Mouse (Mus musculus) cerebellum, adult (tissue): ENCODE measurements around the gene Polr3h.

Experiments used
- ATAC-seq: cut with Nextera tagmentation; 2 replicates; pipeline ENCODE4 v1.9.2; 2017; ENCODE audit warnings: mild to moderate bottlenecking, moderate library complexity, mixed read lengths; ENCODE audit not compliant: insufficient number of reproducible peaks, low FRiP score, low TSS enrichment

Polr3h gene

DNA sequence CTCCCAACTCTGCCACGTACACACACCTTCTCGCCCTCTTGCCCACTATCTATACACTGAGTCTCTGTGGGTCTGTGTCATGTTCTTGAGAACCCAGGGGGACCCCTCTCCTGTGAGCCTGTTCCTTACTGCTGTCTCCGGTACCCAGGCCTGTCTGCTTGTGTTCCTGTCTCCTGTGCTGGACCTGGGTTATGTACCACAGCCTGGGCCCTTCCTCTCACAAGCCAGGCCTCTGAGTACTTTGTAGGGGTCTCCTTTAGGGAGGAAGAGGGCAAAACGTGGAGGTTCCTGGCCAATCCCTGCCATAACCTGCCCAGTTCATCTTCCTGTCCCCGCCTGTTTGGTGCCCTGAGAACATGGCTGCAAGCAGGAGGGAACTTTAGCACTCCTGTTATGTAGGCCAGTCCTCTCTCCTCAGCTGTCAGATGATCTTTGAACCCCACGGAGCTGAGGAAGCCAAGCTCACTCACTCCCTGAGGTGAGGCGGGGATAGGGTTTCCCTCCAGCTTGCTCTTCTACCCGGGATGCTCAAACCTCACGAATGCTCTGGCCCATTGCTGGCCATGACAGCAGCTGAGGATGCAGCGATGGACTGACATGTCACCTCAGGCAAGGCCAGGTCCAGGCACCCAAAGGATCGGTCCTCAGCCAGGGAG lies 23.6 kb upstream of the Polr3h start:
- ATAC-seq, result no peak

DNA sequence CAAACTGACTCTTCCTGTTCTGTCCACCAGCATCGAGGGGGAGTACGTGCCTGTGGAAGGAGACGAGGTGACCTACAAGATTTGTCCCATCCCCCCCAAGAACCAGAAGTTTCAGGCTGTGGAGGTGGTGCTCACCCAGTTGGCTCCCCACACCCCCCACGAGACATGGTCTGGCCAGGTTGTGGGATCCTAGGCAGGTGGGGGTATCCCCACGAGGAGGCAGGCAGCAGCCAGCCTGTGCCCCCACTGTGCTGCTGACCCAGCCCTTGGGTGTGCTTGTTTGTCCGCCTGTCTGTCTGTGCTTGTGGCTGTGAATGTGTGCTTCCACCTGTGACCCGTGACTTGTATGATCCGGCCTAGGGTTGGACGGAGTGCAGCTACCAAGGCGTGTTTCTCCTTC lies 23.0 kb upstream of the Polr3h start:
- ATAC-seq, result no peak

DNA sequence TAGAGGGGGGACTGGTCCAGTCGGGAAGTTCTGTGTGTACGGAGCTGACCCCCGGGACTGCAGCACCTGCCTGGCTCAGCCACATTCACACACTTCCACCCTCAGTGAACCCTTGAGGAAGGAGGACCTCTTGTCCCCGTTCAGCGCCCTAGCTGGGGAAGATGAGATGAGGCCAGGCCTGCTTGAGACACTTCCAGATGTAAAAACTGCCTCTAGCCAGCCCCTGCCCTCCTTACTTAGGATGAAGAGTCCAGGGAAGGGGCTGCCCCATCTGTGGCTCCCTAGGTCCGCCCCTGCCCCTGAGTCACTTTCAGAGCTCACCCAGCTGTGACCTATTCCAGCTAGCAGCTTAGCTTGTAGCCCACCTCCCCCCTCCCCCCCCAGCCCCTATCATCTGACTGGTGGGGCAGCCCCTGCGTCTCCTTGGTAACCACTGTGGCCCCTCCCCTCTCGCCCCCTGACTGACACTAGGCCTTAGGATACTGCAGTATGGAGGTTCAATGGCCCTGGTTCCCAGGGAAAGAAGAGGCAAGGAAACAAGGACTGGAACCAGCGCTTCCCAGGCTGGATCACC lies 17.2 kb upstream of the Polr3h start:
- ATAC-seq, result no peak

DNA sequence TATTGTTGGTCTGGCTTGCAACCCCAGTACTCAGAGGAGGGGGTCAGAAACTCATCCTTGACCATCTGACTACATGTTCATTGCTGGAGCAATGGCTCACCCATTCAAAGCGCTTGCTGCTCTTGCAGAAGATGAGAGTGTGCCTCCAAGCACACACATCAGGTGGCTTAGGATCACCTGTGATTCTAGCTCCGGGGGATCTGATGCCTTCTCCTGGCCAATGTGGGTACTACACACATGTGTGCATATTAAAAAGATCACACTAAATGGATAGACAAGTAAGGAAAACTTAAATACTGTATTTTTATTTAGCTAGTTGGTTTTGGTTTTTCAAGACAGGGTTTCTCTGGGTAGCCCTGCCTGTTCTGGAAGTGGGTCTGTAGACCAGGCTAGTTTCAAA lies 15.0 kb upstream of the Polr3h start:
- ATAC-seq, result no peak

DNA sequence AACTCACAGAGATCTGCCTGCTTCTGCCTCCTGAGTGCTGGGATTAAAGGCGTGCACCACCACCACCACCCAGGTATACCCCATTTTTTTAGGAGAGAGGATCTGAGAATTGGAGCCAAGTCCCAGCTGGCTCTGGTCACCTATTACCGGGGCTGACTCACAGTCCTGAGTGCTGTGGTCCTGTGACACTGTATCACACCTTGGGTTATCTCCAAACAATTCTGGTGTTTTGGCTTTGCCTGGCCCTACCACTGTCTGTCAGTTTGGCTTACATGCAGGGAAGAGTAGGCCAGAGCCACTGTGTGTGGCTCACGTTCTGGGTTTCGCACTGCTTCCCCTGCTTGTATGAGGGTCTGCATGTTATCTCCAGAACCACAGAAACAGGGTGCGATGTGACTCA lies 14.2 kb upstream of the Polr3h start:
- no peak for ATAC-seq

DNA sequence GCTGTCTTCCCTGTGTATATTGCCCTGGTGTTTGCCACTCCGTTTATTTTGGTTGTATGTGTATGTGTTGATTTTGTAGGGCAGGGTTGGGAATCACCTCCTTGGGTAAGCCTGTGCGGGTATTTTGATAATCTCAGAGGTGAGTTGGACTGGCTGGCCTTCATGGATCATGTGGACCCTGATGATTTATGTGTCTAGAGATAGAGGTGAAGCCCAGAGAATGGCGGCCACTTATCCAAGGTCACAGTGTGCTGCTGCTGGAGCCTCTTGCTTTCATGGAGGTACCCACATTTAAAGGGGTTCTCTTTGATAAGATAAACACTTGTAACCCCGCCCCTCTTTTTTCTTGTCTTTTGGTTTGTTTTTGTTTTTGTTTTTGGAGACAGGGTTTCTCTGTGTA lies 13.7 kb upstream of the Polr3h start:
- no peak for ATAC-seq

DNA sequence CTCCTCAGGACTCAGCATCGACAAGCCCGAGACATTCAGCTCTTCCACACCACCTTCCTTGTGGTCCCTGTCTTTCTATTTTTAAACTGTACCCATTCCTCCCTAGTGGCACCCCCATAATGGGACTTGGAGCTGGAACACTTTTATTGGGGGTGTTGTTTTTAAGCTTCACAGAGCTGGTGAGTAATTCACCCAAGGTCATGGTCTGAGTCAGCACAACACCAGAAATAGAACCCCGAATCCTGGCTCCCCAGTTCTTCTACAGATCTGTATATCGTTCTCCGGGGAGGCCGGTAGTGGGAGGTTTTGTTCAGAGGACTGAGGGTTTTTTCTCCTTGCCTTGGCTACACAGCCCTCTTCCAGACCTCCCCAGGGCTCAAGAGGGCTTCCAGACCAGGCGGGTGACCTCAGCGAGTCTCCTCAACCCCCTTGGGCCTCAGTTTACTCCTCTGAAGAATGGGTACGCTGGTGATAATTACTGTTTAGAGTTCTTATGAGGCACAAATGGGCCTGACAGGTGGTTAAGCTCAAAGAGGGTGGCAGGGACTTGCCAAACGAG lies 13.2 kb upstream of the Polr3h start:
- no peak for ATAC-seq

DNA sequence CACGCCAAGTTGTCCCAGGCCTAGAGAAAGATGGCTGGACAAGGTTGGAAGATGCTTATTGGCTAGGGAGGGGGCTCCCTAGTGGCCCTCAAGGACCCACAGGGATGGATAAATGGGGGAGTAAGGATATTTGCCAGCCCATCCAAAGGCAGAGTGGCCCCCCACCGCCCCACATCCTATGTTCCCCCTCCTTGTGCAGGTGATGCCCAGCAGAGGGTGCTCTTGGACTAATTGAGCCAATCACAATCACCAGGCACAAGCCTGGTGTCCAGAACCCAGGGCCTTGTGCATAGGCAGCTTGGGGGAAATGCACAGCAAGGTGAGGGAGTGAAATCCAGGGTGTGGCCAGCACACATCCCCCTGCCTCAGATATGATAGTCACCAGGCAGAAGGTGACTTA lies 12.2 kb upstream of the Polr3h start:
- no peak; the same call in 1 of the 2 replicates for ATAC-seq

DNA sequence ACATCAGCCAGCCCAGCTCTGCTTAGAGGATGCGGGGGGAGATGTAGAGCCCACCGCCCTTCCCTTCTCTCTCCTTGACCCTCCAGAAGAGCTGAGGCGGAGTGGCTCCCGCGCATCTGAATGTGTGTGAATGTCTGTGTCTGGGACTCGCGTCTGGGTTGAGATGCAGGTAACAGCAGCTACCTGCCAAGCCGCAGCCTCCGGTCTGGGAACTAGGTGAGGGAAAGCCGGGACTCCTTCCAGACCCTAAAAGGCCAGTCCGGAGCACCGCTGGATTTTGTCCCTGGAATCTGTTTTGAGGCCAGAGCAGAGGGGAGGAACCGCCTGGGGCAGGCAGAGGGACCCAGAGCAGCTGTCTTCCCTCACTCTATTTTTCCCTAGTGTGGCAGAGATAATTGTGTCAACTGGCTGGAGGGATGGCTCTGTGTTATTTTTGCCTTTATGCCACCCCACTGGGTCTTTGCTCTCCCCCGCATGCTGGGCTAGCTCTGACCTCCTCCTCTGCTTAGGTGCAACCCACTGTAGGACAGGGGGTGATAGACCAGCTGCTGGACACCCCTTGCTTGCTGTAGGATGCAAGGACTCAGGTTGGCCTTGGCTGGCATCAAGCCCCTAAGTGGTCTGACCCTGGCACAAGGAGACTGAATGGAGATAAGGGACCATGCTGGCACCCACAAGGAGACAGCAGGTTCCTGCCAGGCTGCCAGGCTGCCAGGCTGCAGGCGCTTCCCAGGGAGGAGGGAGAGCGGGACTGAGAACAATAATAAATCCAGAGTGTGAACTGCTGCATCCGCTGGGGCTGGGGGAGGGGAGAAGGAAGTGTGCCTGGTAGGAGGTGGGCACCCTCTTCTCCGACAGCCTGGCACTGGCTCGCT lies 11.3 kb upstream of the Polr3h start:
- peak; percentile 28; the same call in 1 of the 2 replicates for ATAC-seq

DNA sequence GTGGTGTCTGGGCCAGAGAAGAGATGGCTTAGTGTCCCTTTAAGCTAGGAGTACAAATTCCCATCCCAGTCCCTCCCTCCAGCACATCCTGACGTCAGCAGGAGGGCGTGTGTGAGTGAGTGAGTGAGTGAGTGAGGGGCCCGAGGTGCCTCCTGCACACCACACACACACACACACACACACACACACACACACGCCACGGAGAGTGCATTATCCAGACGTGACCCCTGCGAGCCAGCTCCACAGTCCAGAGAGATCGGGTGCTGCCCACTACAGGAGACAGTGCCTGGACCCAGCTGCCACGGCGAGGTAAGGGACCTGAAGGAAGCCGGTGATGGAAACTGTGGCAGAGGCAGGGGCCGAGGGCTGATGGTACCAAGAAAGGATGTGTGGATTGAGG lies 10.6 kb upstream of the Polr3h start, which contains the start of gene Csdc2:
Gene Csdc2 (plus strand): TSS at position 81 of the 400 bp plus-strand sequence.
- peak; percentile 65 for ATAC-seq

DNA sequence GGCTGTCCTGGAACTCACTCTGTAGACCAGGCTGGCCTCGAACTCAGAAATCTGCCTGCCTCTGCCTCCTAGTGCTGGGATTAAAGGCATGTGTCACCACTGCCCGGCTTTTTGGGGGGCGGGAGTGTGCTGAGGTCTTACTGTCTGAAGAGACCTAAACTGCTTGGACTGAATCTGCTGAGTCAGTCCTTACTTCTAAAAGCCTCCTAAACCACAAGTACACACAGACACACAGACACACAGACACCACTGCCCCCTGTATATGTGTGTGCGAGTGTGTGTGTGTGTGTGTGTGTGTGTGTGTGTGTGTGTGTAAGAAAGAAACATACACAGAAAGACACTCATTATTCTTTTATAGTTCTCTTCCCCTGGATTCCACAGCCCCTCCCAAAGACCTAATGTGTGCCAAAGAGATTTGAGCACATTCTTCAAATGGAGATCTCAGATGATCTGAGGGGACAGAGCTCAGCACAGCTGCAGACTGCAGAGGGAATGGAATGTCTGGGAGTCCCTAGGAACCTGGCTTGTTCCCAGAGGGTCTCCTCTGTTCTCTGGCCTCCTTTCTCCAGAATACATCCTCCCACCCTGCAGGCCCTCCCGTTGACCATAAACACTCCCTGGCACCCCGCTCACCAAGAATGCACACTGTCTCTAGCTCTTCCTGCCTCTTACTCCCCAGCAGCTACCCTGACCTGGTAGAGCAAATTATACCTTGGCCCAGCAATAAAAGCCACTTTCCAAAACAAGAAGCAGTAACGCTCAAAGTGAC lies 10.0 kb upstream of the Polr3h start:
- ATAC-seq, result no peak

DNA sequence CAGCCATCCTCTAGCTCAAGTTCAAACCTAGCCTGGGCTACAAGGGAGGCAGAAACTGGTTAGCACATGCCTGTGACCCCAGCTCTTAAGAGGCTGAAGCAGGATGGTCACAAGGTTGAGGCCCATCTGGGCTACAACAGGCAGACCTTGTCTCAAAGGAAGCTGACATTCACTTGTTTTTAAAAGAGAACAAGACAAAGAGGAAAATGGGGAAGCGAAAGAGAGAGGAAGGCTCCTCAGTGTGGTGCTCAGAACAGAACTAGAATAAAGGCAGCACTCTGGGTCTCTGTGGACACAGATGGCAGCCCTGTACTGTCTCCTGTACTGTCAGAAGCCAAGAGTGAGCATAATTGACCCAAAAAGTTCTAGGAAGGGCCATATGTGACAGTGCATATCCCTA lies 7.9 kb upstream of the Polr3h start:
- no peak for ATAC-seq

DNA sequence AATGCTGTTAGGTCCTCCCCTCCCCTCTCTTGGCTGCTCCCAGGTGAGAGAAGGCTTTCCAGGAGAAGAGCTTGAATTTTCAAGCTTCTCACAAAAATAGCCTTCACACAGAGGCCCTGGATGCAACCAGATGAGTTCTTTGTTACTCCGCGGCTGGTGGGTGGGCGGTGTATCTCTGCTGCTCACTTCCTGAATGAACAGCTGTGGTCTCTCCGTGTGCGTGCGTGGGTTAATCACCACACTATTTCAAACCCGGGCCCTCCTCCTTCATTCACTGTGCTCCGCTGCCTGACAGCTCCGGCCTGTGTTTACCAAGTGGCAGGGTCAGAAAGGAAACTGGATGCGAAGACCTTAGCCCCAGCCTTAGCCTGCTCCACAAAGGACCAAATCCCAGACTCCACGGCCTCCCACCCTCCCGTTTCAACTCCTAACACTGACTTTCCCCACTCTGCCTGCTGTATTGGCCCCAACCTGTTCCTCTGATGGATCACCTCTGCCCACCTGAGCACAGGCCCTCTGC lies 7.0 kb upstream of the Polr3h start:
- no peak for ATAC-seq

DNA sequence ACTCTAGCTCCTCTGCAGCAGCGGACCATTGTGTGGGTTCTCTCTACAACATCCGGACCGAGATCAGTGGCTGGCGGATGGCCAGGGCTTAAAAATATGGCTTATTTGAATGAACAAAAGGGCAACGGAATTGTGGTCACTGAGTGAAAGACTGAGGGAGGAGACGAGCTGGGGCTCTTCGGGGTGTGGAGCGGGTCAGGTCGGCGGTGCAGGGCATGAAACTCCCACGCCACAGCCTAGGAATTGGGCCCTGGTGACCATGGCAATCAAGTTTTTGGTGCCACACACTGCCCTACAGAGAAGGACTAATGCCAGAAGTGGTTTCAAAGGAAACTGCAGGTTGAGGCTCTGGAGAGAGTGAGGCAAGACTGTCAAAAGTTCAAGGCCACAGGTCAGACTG lies 2.2 kb upstream of the Polr3h start:
- ATAC-seq, result no peak

DNA sequence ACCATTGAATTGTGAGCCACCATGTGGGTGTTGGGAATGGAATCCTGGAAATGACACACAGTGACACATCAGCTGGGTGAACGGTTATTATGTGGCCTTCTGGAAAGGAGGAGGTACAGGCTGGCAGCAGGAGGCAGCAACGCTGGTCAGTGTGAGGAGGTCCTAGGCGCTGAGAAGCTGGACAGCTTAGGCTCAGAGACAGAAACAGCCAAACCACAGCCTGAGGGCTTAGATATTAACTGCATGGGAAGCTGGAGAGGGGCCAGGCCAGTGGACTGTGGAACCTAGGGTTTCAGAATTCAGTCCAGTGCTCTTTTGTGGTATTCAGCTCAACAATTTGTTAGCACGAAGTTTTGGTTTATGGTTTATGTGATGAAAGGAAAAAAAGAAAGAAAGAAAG lies 1.7 kb upstream of the Polr3h start:
- no peak for ATAC-seq

DNA sequence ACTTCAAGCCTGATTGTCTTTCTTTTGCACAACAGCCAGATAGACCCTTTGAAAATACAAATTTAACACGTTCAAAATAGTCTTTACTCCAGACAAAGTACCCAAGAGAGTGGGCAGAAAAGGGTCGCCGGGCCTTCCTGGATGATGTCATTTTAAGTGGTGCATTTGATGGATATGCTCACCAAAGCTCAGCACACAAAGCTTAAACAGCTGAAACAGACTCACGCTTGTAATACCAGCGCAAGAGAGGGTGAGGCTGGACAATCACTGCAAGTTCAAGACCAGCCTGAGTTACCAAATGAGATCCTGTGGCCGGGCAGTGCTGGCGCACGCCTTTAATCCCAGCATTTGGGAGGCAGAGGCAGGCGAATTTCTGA lies 394 bp upstream of the Polr3h start:
- no peak for ATAC-seq

DNA sequence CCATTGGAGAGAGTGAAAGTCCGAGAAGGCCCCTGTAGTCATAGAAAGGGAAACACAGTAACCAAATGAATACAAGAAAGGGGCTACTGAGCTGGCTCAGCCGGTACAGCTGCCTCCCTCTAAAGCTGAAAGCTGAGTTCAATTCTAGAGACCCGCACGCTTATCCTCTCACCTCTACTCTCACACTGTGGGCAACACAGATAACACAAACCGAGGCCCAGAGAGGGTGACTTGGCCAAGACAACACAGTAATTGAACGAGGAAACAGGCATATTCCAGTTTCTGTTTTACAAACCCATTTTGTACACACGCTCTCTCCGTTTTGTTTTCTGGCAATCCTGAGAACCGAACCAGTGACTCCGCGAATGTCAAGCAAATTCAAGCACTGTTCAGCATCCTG lies 1.1 kb downstream of the Polr3h start:
- no peak for ATAC-seq

DNA sequence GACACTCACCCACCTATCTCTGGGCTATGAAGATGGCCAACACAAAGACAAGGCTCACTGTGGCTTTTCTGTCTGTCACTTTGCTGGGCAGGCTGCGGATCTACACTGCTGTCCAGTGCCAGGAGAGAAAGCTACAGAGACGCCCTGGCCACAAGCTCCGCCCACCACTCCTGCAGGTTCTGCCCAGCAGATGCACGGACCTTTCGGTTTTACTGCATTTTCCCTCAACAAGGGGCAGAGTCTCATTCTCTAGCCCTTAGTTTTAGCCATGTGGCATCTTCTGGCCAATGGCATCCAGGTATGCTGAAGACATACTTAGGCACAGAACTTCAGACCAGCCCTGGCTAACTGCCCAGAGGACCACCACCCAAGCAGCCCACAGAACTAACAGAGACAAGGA lies 4.8 kb downstream of the Polr3h start:
- no peak for ATAC-seq

DNA sequence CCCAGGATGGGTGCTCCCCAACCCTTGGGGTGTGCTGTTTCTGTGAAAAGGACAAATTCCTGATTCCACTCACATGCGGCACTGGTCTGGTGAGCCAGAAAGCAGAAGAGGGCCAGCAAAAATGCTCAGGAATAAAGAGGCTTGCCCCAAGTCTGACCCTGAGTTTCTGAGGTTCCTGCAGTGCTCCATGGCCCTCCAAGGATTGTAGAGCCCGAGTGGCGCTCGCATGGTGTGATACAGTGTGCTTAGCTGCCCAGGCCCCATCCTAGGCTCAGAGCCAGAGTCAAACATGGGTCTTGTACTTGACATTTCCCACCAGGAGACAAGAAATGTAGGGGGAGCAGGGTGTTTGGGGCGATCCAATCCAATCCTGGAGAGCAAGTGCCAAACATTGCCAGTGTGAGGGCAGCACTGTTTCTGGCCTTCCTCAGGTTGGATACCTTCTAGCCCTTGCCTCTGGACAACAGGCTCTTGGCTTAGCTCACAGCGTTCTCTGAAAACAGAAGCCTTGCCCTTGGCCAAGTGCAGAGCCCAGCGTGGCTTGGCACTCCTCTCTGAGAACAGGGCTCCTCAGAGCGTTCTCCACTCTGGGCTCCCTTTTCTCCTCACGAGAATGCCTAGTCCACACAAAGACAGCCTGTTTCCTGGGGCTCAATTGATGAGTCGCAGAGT lies 5.4 kb downstream of the Polr3h start:
- peak; percentile 41; the same call in 1 of the 2 replicates for ATAC-seq

DNA sequence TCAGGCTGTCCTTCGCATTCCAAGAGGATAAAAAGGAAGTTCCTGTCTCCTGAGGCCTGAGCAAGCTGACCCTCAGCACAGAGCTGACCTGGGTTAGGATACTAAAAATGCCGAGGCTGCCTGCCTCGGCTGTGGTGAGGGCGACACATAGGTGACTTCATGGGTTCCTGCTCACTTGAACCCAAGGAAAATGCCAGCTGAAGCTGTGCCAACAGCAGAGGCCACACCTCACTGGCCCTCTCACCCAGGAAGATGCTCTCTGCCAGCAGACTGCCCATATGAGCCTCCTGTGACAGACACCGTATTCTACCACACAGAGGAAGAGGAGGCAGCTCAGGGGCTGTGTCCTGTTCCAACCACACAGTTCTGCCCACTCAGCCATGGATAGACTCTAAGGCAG lies 7.0 kb downstream of the Polr3h start:
- ATAC-seq, result 0 out of 2 replicates have a peak, but pooled peaks have one; percentile 7
